Mouse (Mus musculus): ENCODE measurements around the gene Gzmf. TPM values are rescaled to one million over a fixed set of nuclear protein-coding genes. Genes with fewer than 3 reads are reported as not detected.

The Gzmf gene
- total and polyA plus RNA-seq, 2 experiments from 2014 or later = not detected

DNA sequence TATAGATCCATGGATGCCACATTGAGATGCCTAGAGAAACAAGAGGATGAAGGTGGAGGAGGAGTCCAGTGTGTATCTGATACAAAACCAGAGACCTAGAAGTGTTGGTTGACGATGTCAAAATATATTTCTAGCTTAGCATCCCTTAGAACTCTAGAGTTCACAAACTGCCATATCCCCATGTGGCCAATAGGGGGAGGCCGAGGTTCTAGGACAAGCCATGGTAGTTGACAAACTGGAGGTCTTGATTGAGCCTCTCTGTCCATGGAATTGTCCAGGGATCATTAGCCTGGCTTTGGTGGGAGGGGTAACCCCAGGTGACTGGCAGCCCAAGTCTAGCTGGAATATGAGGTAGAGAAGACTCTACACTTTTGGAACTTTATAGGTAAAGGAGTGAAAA, 55.9 kb downstream of the Gzmf start:
- peak; percentile 19; the same call in 1 of the 2 replicates for TF ChIP-seq CTCF (IDR thresholded peaks at IDR 0.05; ENCODE audit: low read depth)
- H3K9me3 ChIP-seq (ENCODE audit: low read length) = no peaks in the 10 kb centered on the region
- no peak overlapping the region for H3K4me3 ChIP-seq (ENCODE audit: low read length)
- no peak overlapping the region for H3K27ac ChIP-seq
- DNase-seq (ENCODE audit: low spot score) (no peak), ATAC-seq (no peak)
- no peak overlapping the region for H3K4me2 ChIP-seq (ENCODE audit: low read depth, low read length)
- H3K4me1 ChIP-seq (ENCODE audit: insufficient read depth, low read length) = no peaks in the 10 kb centered on the region
- H3K9ac ChIP-seq (replicated peaks; ENCODE audit: low read length) = no peak overlapping the region
- H3K36me3 ChIP-seq (ENCODE audit: insufficient read depth, low read length) = no peaks in the 10 kb centered on the region
- 75% methylated on average over 2 of the region's 2 CpGs for WGBS
- no peaks in the 10 kb centered on the region for H3K27me3 ChIP-seq (ENCODE audit: insufficient read depth, low read length)

Other genes starting within 250 kb of the Gzmf start
- gene Mcpt1, start 193.4 kb downstream of the Gzmf start, total RNA-seq (2014; rRNA removed) = not detected in 2 replicates
- gene Mcpt1, start 193.4 kb downstream of the Gzmf start, polyA plus RNA-seq (2015; fragmentation: Nextera tagmentation; extraction: Ambion mirVana) = not detected in 2 replicates
- gene Mcpt9, start 180.9 kb downstream of the Gzmf start, total RNA-seq (2014; rRNA removed) = not detected in 2 replicates
- gene Mcpt9, start 180.9 kb downstream of the Gzmf start, polyA plus RNA-seq (2015; fragmentation: Nextera tagmentation; extraction: Ambion mirVana) = not detected in 2 replicates
- not detected in 2 replicates for gene Mcpt2, start 169.4 kb downstream of the Gzmf start, total RNA-seq (2014; rRNA removed)
- not detected in 2 replicates for gene Mcpt2, start 169.4 kb downstream of the Gzmf start, polyA plus RNA-seq (2015; fragmentation: Nextera tagmentation; extraction: Ambion mirVana)
- gene Mcpt4, start 149.1 kb downstream of the Gzmf start, total RNA-seq (2014; rRNA removed) = not detected in 2 replicates
- gene Mcpt4, start 149.1 kb downstream of the Gzmf start, polyA plus RNA-seq (2015; fragmentation: Nextera tagmentation; extraction: Ambion mirVana) = 0.48 TPM in 1 of 2 replicates, not detected in the other
- not detected in 2 replicates for gene Mcpt8, start 126.1 kb downstream of the Gzmf start, total RNA-seq (2014; rRNA removed)
- gene Mcpt8, start 126.1 kb downstream of the Gzmf start, polyA plus RNA-seq (2015; fragmentation: Nextera tagmentation; extraction: Ambion mirVana) = not detected in 2 replicates
- not detected in 2 replicates for gene Ctsg, start 108.8 kb downstream of the Gzmf start, total RNA-seq (2014; rRNA removed)
- not detected in 2 replicates for gene Ctsg, start 108.8 kb downstream of the Gzmf start, polyA plus RNA-seq (2015; fragmentation: Nextera tagmentation; extraction: Ambion mirVana)
- gene Gzme, start 90.8 kb downstream of the Gzmf start, total RNA-seq (2014; rRNA removed) = not detected in 2 replicates
- gene Gzme, start 90.8 kb downstream of the Gzmf start, polyA plus RNA-seq (2015; fragmentation: Nextera tagmentation; extraction: Ambion mirVana) = not detected in 2 replicates
- gene Gzmd, start 78.8 kb downstream of the Gzmf start, total RNA-seq (2014; rRNA removed) = not detected in 2 replicates
- gene Gzmd, start 78.8 kb downstream of the Gzmf start, polyA plus RNA-seq (2015; fragmentation: Nextera tagmentation; extraction: Ambion mirVana) = not detected in 2 replicates
- gene Gzmg, start 51.8 kb downstream of the Gzmf start, total RNA-seq (2014; rRNA removed) = not detected in 2 replicates
- not detected in 2 replicates for gene Gzmg, start 51.8 kb downstream of the Gzmf start, polyA plus RNA-seq (2015; fragmentation: Nextera tagmentation; extraction: Ambion mirVana)
- not detected in 2 replicates for gene Gzmn, start 36.8 kb downstream of the Gzmf start, total RNA-seq (2014; rRNA removed)
- gene Gzmn, start 36.8 kb downstream of the Gzmf start, polyA plus RNA-seq (2015; fragmentation: Nextera tagmentation; extraction: Ambion mirVana) = not detected in 2 replicates
- gene Gzmc, start 23.2 kb upstream of the Gzmf start, total RNA-seq (2014; rRNA removed) = not detected in 2 replicates
- 0.33 TPM in 1 of 2 replicates, not detected in the other for gene Gzmc, start 23.2 kb upstream of the Gzmf start, polyA plus RNA-seq (2015; fragmentation: Nextera tagmentation; extraction: Ambion mirVana)
- gene Gzmb, start 50.8 kb upstream of the Gzmf start, total RNA-seq (2014; rRNA removed) = not detected in 2 replicates
- not detected in 2 replicates for gene Gzmb, start 50.8 kb upstream of the Gzmf start, polyA plus RNA-seq (2015; fragmentation: Nextera tagmentation; extraction: Ambion mirVana)
- gene Atp12a, start 153.7 kb upstream of the Gzmf start, total RNA-seq (2014; rRNA removed) = 0.18 and 0.68 TPM in 2 replicates
- gene Atp12a, start 153.7 kb upstream of the Gzmf start, polyA plus RNA-seq (2015; fragmentation: Nextera tagmentation; extraction: Ambion mirVana) = 0.26 and 0.48 TPM in 2 replicates
- 0.29 TPM in 1 of 2 replicates, not detected in the other for gene Rnf17, start 191.2 kb upstream of the Gzmf start, total RNA-seq (2014; rRNA removed)
- 0.88 and 1.0 TPM in 2 replicates for gene Rnf17, start 191.2 kb upstream of the Gzmf start, polyA plus RNA-seq (2015; fragmentation: Nextera tagmentation; extraction: Ambion mirVana)